Mouse (Mus musculus) heart, embryonic 10.5 days (tissue): Measurements from ENCODE around the gene Tnpo3. TPM values are rescaled to one million over a fixed set of nuclear protein-coding genes. Genes with fewer than 3 reads are reported as not detected.
"Not testable (repeated sequence)": the region's sequence is repeated elsewhere in the genome, so short reads cannot be mapped to it uniquely, and the experiment has no call there.

Source experiments
- DNase-seq: peaks from one replicate; pipeline ENCODE4 v3.0.0-alpha.2; 2017; ENCODE audit warnings: low spot score
- H3K27ac ChIP-seq: fragments of 300-500 bp; sonication (generic); 2 replicates; pipeline ENCODE4 v1.5.1; 2016; ENCODE audit warnings: mild to moderate bottlenecking
- H3K27me3 ChIP-seq: fragments of 300-500 bp; sonication (generic); 2 replicates; pipeline ENCODE4 v1.6.1; 2016; ENCODE audit warnings: mild to moderate bottlenecking; ENCODE audit not compliant: poor library complexity, insufficient read depth, severe bottlenecking
- H3K36me3 ChIP-seq: fragments of 300-500 bp; sonication (generic); 2 replicates; pipeline ENCODE4 v1.6.1; 2016; ENCODE audit warnings: mild to moderate bottlenecking, moderate library complexity
- H3K4me1 ChIP-seq: fragments of 300-500 bp; sonication (generic); 2 replicates; pipeline ENCODE4 v1.6.1; 2016; ENCODE audit warnings: mild to moderate bottlenecking
- H3K4me3 ChIP-seq: fragments of 300-500 bp; sonication (generic); 2 replicates; pipeline ENCODE4 v1.5.1; 2016; ENCODE audit warnings: mild to moderate bottlenecking, moderate library complexity
- H3K9me3 ChIP-seq: fragments of 300-500 bp; sonication (generic); 2 replicates; pipeline ENCODE4 v1.6.1; 2016; ENCODE audit warnings: mild to moderate bottlenecking, moderate library complexity
- WGBS: fragments of 180-500 bp; shearing (Covaris S2); methylation state at CpG from one replicate; pipeline ENCODE4 v1.1.7; 2016; 5-methylcytosine and 5-hydroxymethylcytosine counted together
- polyA plus RNA-seq: library from polyadenylated mRNA; unstranded; fragments of >200 nt; fragmentation: Nextera tagmentation; extraction: Ambion mirVana; gene quantifications from 2 replicates; pipeline ENCODE4 v1.2.1, GENCODE M21; 2016

The Tnpo3 gene
- polyA plus RNA-seq, 1 experiment from 2014 or later, result 90.2 TPM

GRCm38 (mm10) chr6:29581202-29581601, 28.5 kb downstream of the Tnpo3 start:
- Histone ChIP-seq H3K27ac (no peak overlapping the region), H3K36me3 (peaks cover 88% of the 10 kb centered on the region), H3K9me3 (peaks cover 4% of the 10 kb centered on the region; the same call in 1 of the 2 replicates), H3K27me3 (no peaks in the 10 kb centered on the region), H3K4me3 (no peak overlapping the region), H3K4me1 (no peaks in the 10 kb centered on the region)
- no peak for DNase-seq
- WGBS, result 97% methylated on average over 3 of the region's 3 CpGs

GRCm38 (mm10) chr6:29580770-29581169, 28.9 kb downstream of the Tnpo3 start:
- H3K27me3 ChIP-seq, result no peaks in the 10 kb centered on the region
- H3K4me1 ChIP-seq, result no peaks in the 10 kb centered on the region
- DNase-seq, result no peak
- peaks cover 4% of the 10 kb centered on the region; the same call in 1 of the 2 replicates for H3K9me3 ChIP-seq
- peaks cover 88% of the 10 kb centered on the region for H3K36me3 ChIP-seq
- no peak overlapping the region for H3K27ac ChIP-seq
- 75% methylated on average over 1 of the region's 1 CpGs for WGBS
- H3K4me3 ChIP-seq, result no peak overlapping the region

- not testable (repeated sequence) for H3K4me1 ChIP-seq, H3K27ac ChIP-seq, H3K27me3 ChIP-seq, H3K9me3 ChIP-seq, DNase-seq, H3K4me3 ChIP-seq
- H3K36me3 ChIP-seq, result peaks cover 96% of the 10 kb centered on the region
- WGBS, result 78% methylated on average over 3 of the region's 3 CpGs
Measured at GRCm38 (mm10) chr6:29576388-29576787, 33.3 kb downstream of the Tnpo3 start.

GRCm38 (mm10) chr6:29557112-29557511, 52.6 kb downstream of the Tnpo3 start:
- Histone ChIP-seq H3K36me3 (peaks cover 89% of the 10 kb centered on the region), H3K27ac (no peak overlapping the region), H3K9me3 (no peaks in the 10 kb centered on the region), H3K4me3 (no peak overlapping the region), H3K27me3 (no peaks in the 10 kb centered on the region), H3K4me1 (no peaks in the 10 kb centered on the region)
- DNase-seq, result no peak
- 90% methylated on average over 2 of the region's 2 CpGs for WGBS

GRCm38 (mm10) chr6:29552526-29552925, 57.2 kb downstream of the Tnpo3 start:
- Histone ChIP-seq H3K27me3 (no peaks in the 10 kb centered on the region), H3K36me3 (peaks cover 91% of the 10 kb centered on the region), H3K9me3 (no peaks in the 10 kb centered on the region), H3K4me1 (no peaks in the 10 kb centered on the region), H3K27ac (no peak overlapping the region), H3K4me3 (no peak overlapping the region)
- no peak for DNase-seq
- WGBS, result 76% methylated on average over 2 of the region's 2 CpGs

GRCm38 (mm10) chr6:29548086-29548485, 61.6 kb downstream of the Tnpo3 start:
- H3K27ac ChIP-seq, result no peak overlapping the region
- 94% methylated on average over 1 of the region's 1 CpGs for WGBS
- H3K36me3 ChIP-seq, result peaks cover 88% of the 10 kb centered on the region
- no peaks in the 10 kb centered on the region for H3K27me3 ChIP-seq
- H3K4me1 ChIP-seq, result no peaks in the 10 kb centered on the region
- no peaks in the 10 kb centered on the region for H3K9me3 ChIP-seq
- no peak overlapping the region for H3K4me3 ChIP-seq
- DNase-seq, result no peak

- Histone ChIP-seq H3K27me3 (no peaks in the 10 kb centered on the region), H3K4me1 (no peaks in the 10 kb centered on the region), H3K36me3 (peaks cover 88% of the 10 kb centered on the region), H3K9me3 (no peaks in the 10 kb centered on the region), H3K4me3 (no peak overlapping the region), H3K27ac (no peak overlapping the region)
- no peak for DNase-seq
Measured at GRCm38 (mm10) chr6:29547582-29547981, 62.1 kb downstream of the Tnpo3 start.

GRCm38 (mm10) chr6:29545611-29546010, 64.1 kb downstream of the Tnpo3 start:
- DNase-seq, result no peak
- Histone ChIP-seq H3K36me3 (peaks cover 86% of the 10 kb centered on the region), H3K4me3 (no peak overlapping the region), H3K4me1 (no peaks in the 10 kb centered on the region), H3K27ac (no peak overlapping the region), H3K27me3 (no peaks in the 10 kb centered on the region), H3K9me3 (no peaks in the 10 kb centered on the region)
- WGBS, result 94% methylated on average over 2 of the region's 2 CpGs

- Histone ChIP-seq H3K36me3 (peaks cover 82% of the 10 kb centered on the region), H3K27me3 (no peaks in the 10 kb centered on the region), H3K27ac (no peak overlapping the region), H3K4me3 (no peak overlapping the region), H3K9me3 (no peaks in the 10 kb centered on the region), H3K4me1 (no peaks in the 10 kb centered on the region)
- DNase-seq, result no peak
- WGBS, result 87% methylated on average over 1 of the region's 1 CpGs
Measured at GRCm38 (mm10) chr6:29540956-29541355, 68.7 kb downstream of the Tnpo3 start.

GRCm38 (mm10) chr6:29540223-29540622, 69.5 kb downstream of the Tnpo3 start:
- Histone ChIP-seq H3K4me1 (no peaks in the 10 kb centered on the region; the same call in 1 of the 2 replicates), H3K27me3 (no peaks in the 10 kb centered on the region), H3K4me3 (no peak overlapping the region), H3K36me3 (peaks cover 82% of the 10 kb centered on the region), H3K27ac (no peak overlapping the region), H3K9me3 (no peaks in the 10 kb centered on the region)
- WGBS, result 89% methylated on average over 6 of the region's 6 CpGs
- no peak for DNase-seq

GRCm38 (mm10) chr6:29539502-29539901, 70.2 kb downstream of the Tnpo3 start:
- WGBS, result 87% methylated on average over 8 of the region's 8 CpGs
- Histone ChIP-seq H3K36me3 (peaks cover 81% of the 10 kb centered on the region), H3K27me3 (no peaks in the 10 kb centered on the region), H3K27ac (no peak overlapping the region), H3K4me3 (no peak overlapping the region), H3K4me1 (peaks cover 2% of the 10 kb centered on the region; the same call in 1 of the 2 replicates), H3K9me3 (no peaks in the 10 kb centered on the region)
- no peak for DNase-seq

GRCm38 (mm10) chr6:29537221-29537620, 72.5 kb downstream of the Tnpo3 start:
- peaks cover 3% of the 10 kb centered on the region; the same call in 1 of the 2 replicates for H3K4me1 ChIP-seq
- peaks cover 70% of the 10 kb centered on the region for H3K36me3 ChIP-seq
- WGBS, result 81% methylated on average over 3 of the region's 3 CpGs
- DNase-seq, result no peak
- H3K27me3 ChIP-seq, result no peaks in the 10 kb centered on the region
- no peak overlapping the region for H3K27ac ChIP-seq
- no peaks in the 10 kb centered on the region for H3K9me3 ChIP-seq
- H3K4me3 ChIP-seq, result no peak overlapping the region

GRCm38 (mm10) chr6:29536651-29537193, 73.0 kb downstream of the Tnpo3 start:
- no peak overlapping the region for H3K4me3 ChIP-seq
- H3K27ac ChIP-seq, result no peak overlapping the region
- H3K4me1 ChIP-seq, result peaks cover 3% of the 10 kb centered on the region; the same call in 1 of the 2 replicates
- H3K9me3 ChIP-seq, result no peaks in the 10 kb centered on the region
- DNase-seq, result no peak
- 73% methylated on average over 4 of the region's 4 CpGs for WGBS
- peaks cover 70% of the 10 kb centered on the region for H3K36me3 ChIP-seq
- H3K27me3 ChIP-seq, result no peaks in the 10 kb centered on the region

GRCm38 (mm10) chr6:29535316-29535715, 74.4 kb downstream of the Tnpo3 start:
- peaks cover 67% of the 10 kb centered on the region for H3K36me3 ChIP-seq
- no peak for DNase-seq
- H3K27ac ChIP-seq, result peak overlapping the region; percentile 59; the same call in 1 of the 2 replicates
- WGBS, result 57% methylated on average over 6 of the region's 6 CpGs
- H3K27me3 ChIP-seq, result peaks cover 9% of the 10 kb centered on the region
- H3K9me3 ChIP-seq, result no peaks in the 10 kb centered on the region
- peaks cover 10% of the 10 kb centered on the region for H3K4me1 ChIP-seq
- no peak overlapping the region for H3K4me3 ChIP-seq
